Mouse (Mus musculus): ENCODE data around the gene Zfp672.
A peak's percentile ranks its signal among the peaks of the same experiment; 100 is the strongest.
"Not testable (repeated sequence)": the region's sequence is repeated elsewhere in the genome, so short reads cannot be mapped to it uniquely, and the experiment has no call there.

The Zfp672 gene

GRCm38 (mm10) chr11:58324614-58325229, 5.4 kb downstream of the Zfp672 start:
- DNase-seq (ENCODE audit: low read depth, low spot score): no peak

- DNase-seq (ENCODE audit: low read depth, low spot score): no peak
Observed at GRCm38 (mm10) chr11:58323570-58324340, 6.4 kb downstream of the Zfp672 start.

- DNase-seq (ENCODE audit: low read depth, low spot score): peak; percentile 91
Observed at GRCm38 (mm10) chr11:58322824-58323569, 7.1 kb downstream of the Zfp672 start.

GRCm38 (mm10) chr11:58316768-58317390, 13.3 kb downstream of the Zfp672 start:
- no peak for DNase-seq (ENCODE audit: low read depth, low spot score)

- no peak for DNase-seq (ENCODE audit: low read depth, low spot score)
Observed at GRCm38 (mm10) chr11:58316344-58316743, 13.8 kb downstream of the Zfp672 start.

- DNase-seq (ENCODE audit: low read depth, low spot score): no peak
Observed at GRCm38 (mm10) chr11:58315536-58316168, 14.5 kb downstream of the Zfp672 start.

- DNase-seq (ENCODE audit: low read depth, low spot score): no peak
Observed at GRCm38 (mm10) chr11:58314069-58314468, 16.1 kb downstream of the Zfp672 start.

- no peak for DNase-seq (ENCODE audit: low read depth, low spot score)
Observed at GRCm38 (mm10) chr11:58308661-58309060, 21.5 kb downstream of the Zfp672 start.

- DNase-seq (ENCODE audit: low read depth, low spot score): no peak
Observed at GRCm38 (mm10) chr11:58307411-58308080, 22.6 kb downstream of the Zfp672 start.

GRCm38 (mm10) chr11:58306860-58307308, 23.3 kb downstream of the Zfp672 start, which contains the start of gene Zfp692:
Gene Zfp692 (plus strand): TSS chr11:58307069.
- peak; percentile 91 for DNase-seq (ENCODE audit: low read depth, low spot score)

GRCm38 (mm10) chr11:58305299-58305698, 24.8 kb downstream of the Zfp672 start:
- DNase-seq (ENCODE audit: low read depth, low spot score): not testable (repeated sequence)

- DNase-seq (ENCODE audit: low read depth, low spot score): no peak
Observed at GRCm38 (mm10) chr11:58303594-58303993, 26.5 kb downstream of the Zfp672 start.

GRCm38 (mm10) chr11:58302774-58303445, 27.2 kb downstream of the Zfp672 start:
- no peak for DNase-seq (ENCODE audit: low read depth, low spot score)

GRCm38 (mm10) chr11:58301837-58302754, 28.0 kb downstream of the Zfp672 start:
- DNase-seq (ENCODE audit: low read depth, low spot score): peak; percentile 97

GRCm38 (mm10) chr11:58301057-58301456, 29.1 kb downstream of the Zfp672 start:
- DNase-seq (ENCODE audit: low read depth, low spot score): peak; percentile 38

GRCm38 (mm10) chr11:58297396-58297795, 32.7 kb downstream of the Zfp672 start:
- DNase-seq (ENCODE audit: low read depth, low spot score): no peak

GRCm38 (mm10) chr11:58292791-58293190, 37.3 kb downstream of the Zfp672 start:
- no peak for DNase-seq (ENCODE audit: low read depth, low spot score)

- DNase-seq (ENCODE audit: low read depth, low spot score): no peak
Observed at GRCm38 (mm10) chr11:58290812-58291211, 39.3 kb downstream of the Zfp672 start.
